Mouse (Mus musculus): ENCODE results near the gene Abca4. TPM values are rescaled to one million over a fixed set of nuclear protein-coding genes. Genes with fewer than 3 reads are reported as not detected.

Gene Abca4
- total and polyA plus RNA-seq, 3 experiments, result 0.15 to 0.49 TPM; not detected in 1

GRCm38 (mm10) chr3:122009818-122010217 lies 34.4 kb upstream of the Abca4 start:
- TF ChIP-seq TAL1 (IDR thresholded peaks at IDR 0.05; ENCODE audit: low read length) (no peak), MAZ (IDR thresholded peaks at IDR 0.05; ENCODE audit: low read depth, low read length) (no peak), MAFK (IDR thresholded peaks at IDR 0.05; ENCODE audit: borderline replicate concordance, low read depth, low read length) (no peak), NELFE (IDR thresholded peaks at IDR 0.05; ENCODE audit: low read depth, low read length) (no peak), MXI1 (IDR thresholded peaks at IDR 0.05; ENCODE audit: low read depth, low read length) (no peak), CHD2 (IDR thresholded peaks at IDR 0.05; ENCODE audit: low read length) (no peak), MAX (IDR thresholded peaks at IDR 0.05; ENCODE audit: low read length) (no peak), ZC3H11A (IDR thresholded peaks at IDR 0.05; ENCODE audit: low read depth, low read length) (no peak), ZKSCAN1 (IDR thresholded peaks at IDR 0.05; ENCODE audit: low read depth, low read length) (no peak), TBP (IDR thresholded peaks at IDR 0.05; ENCODE audit: low read depth, low read length) (no peak), ZMIZ1 (IDR thresholded peaks at IDR 0.05; ENCODE audit: low read depth, low read length) (no peak), USF2 (IDR thresholded peaks at IDR 0.05; ENCODE audit: borderline replicate concordance in 1 of 2, insufficient read depth in 1 of 2, low read depth in 1 of 2, low read length in 2 of 2) (no peak), MEF2A (IDR thresholded peaks at IDR 0.05; ENCODE audit: extremely low read depth, insufficient replicate concordance, low read depth, low read length, poor library complexity, severe bottlenecking) (no peak), TCF12 (IDR thresholded peaks at IDR 0.05; ENCODE audit: low read depth, low read length) (no peak), USF1 (IDR thresholded peaks at IDR 0.05; ENCODE audit: low read depth, low read length) (no peak), E2F4 (IDR thresholded peaks at IDR 0.05; ENCODE audit: borderline replicate concordance, low read depth, low read length) (no peak)
- Histone ChIP-seq H3K27ac (ENCODE audit: control insufficient read depth, low read depth, low read length) (no peak overlapping the region), H3K9me3 (replicated peaks; ENCODE audit: insufficient read depth, low read length) (no peaks in the 10 kb centered on the region), H3K4me1 (ENCODE audit: control insufficient read depth in 1 of 2, insufficient read depth in 2 of 2, low read length in 2 of 2) (no peaks in the 10 kb centered on the region), H3K4me3 (ENCODE audit: control insufficient read depth in 1 of 2, insufficient read depth in 1 of 2, low read depth in 2 of 2, low read length in 2 of 2) (no peak overlapping the region), H3K9ac (ENCODE audit: control insufficient read depth, low read depth, low read length, poor library complexity, severe bottlenecking) (no peak overlapping the region), H3K27me3 (ENCODE audit: control insufficient read depth in 1 of 2, insufficient read depth in 2 of 2, low read length in 2 of 2) (no peaks in the 10 kb centered on the region), H3K36me3 (ENCODE audit: control insufficient read depth in 1 of 2, insufficient read depth in 2 of 2, low read length in 2 of 2) (no peaks in the 10 kb centered on the region), H3K79me2 (ENCODE audit: control insufficient read depth, insufficient read depth, low read length, poor library complexity) (no peaks in the 10 kb centered on the region)
- DNase-seq (ENCODE audit: low read depth, low spot score), result no peak

- H3K9ac ChIP-seq (ENCODE audit: control insufficient read depth, low read depth, low read length, poor library complexity, severe bottlenecking), result no peak overlapping the region
- no peaks in the 10 kb centered on the region for H3K4me1 ChIP-seq (ENCODE audit: control insufficient read depth in 1 of 2, insufficient read depth in 2 of 2, low read length in 2 of 2)
- TF ChIP-seq POLR2A (IDR thresholded peaks at IDR 0.05; ENCODE audit: control insufficient read depth in 1 of 2, insufficient read depth in 1 of 2, low read depth in 1 of 2, low read length in 2 of 2, poor library complexity in 1 of 2), result no peak
- no peak for TF ChIP-seq NELFE (IDR thresholded peaks at IDR 0.05; ENCODE audit: low read depth, low read length)
- TF ChIP-seq NRF1 (IDR thresholded peaks at IDR 0.05; ENCODE audit: insufficient read depth, low read depth, low read length, poor library complexity, severe bottlenecking), result no peak
- no peak for TF ChIP-seq E2F4 (IDR thresholded peaks at IDR 0.05; ENCODE audit: borderline replicate concordance, low read depth, low read length)
- no peak for TF ChIP-seq UBTF (IDR thresholded peaks at IDR 0.05; ENCODE audit: borderline replicate concordance, insufficient read depth, low read depth, low read length)
- no peak for TF ChIP-seq TCF12 (IDR thresholded peaks at IDR 0.05; ENCODE audit: low read depth, low read length)
- TF ChIP-seq RCOR1 (IDR thresholded peaks at IDR 0.05; ENCODE audit: low read depth, low read length), result no peak
- H3K4me3 ChIP-seq (ENCODE audit: control insufficient read depth in 1 of 2, insufficient read depth in 1 of 2, low read depth in 2 of 2, low read length in 2 of 2), result no peak overlapping the region
- DNase-seq (ENCODE audit: low read depth, low spot score), result no peak
- no peaks in the 10 kb centered on the region for H3K27me3 ChIP-seq (ENCODE audit: control insufficient read depth in 1 of 2, insufficient read depth in 2 of 2, low read length in 2 of 2)
- H3K36me3 ChIP-seq (ENCODE audit: control insufficient read depth in 1 of 2, insufficient read depth in 2 of 2, low read length in 2 of 2), result no peaks in the 10 kb centered on the region
- H3K79me2 ChIP-seq (ENCODE audit: control insufficient read depth, insufficient read depth, low read length, poor library complexity), result no peaks in the 10 kb centered on the region
- H3K9me3 ChIP-seq (replicated peaks; ENCODE audit: insufficient read depth, low read length), result no peaks in the 10 kb centered on the region
- H3K27ac ChIP-seq (ENCODE audit: control insufficient read depth, low read depth, low read length), result no peak overlapping the region
Observed at GRCm38 (mm10) chr3:122010292-122010691, 34.0 kb upstream of the Abca4 start.
